Mouse (Mus musculus): Measurements from ENCODE around the gene Renbp. TPM values are rescaled to one million over a fixed set of nuclear protein-coding genes. Genes with fewer than 3 reads are reported as not detected.
A peak's percentile ranks its signal among the peaks of the same experiment; 100 is the strongest.

Renbp gene
- 36.9 and 38.8 TPM in 2 replicates for polyA plus RNA-seq (2014; fragmentation: Nextera tagmentation; extraction: Ambion mirVana)

DNA sequence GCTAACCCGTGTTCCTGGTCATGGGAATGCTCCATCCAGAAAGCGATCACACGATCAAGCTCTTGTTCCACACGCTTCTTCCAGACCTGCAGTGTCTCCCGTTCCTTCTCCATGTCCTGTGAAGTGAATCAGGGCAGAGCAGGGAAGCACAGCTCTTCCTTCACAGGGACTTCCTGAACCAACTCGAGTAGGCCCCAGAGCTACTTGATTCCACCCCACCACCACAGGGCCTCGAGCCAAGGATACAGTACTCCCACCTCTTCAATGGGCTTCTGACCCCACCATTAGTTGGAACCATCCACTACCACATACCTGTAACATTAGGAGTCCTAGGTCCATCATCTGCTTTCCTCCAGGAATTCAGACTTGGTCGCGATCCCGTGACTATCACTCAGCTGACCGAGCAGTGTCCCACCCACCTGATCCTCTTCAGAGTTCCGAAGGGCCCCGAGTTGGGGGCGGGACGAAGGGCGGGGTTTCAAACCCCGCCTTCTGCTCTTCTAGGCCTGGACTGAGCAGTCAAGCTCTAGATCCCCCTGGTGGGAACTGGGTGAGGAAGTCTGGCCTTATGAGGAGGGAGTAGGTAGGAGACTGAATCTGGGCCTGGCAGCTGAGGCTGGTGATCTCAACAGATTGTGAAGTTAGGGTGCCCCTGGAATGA is at the start of gene Renbp:
Renbp (minus strand) TSS at position 449 of the 661 bp plus-strand sequence.
- H3K27me3 ChIP-seq (ENCODE audit: control insufficient read depth, insufficient read depth, low read length), result no peaks in the 10 kb centered on the region
- H3K9ac ChIP-seq (ENCODE audit: low read depth, low read length), result 0 out of 2 replicates have a peak within 1 kb of the TSS, but pooled peaks have one; percentile 18
- peak within 1 kb of the TSS; percentile 29 for H3K4me3 ChIP-seq (ENCODE audit: low read length)
- H3K36me3 ChIP-seq (ENCODE audit: control insufficient read depth, insufficient read depth, low read length), result peaks cover 2% of the 10 kb centered on the region; the same call in 1 of the 2 replicates
- no peak within 1 kb of the TSS for H3K27ac ChIP-seq (ENCODE audit: low read depth, low read length)
- 40% methylated on average over 17 of the region's 17 CpGs for WGBS
- H3K4me2 ChIP-seq (replicated peaks; ENCODE audit: low read depth, low read length), result peak within 1 kb of the TSS; percentile 26
- H3K9me3 ChIP-seq (ENCODE audit: control insufficient read depth, low read length), result no peaks in the 10 kb centered on the region
- no peaks in the 10 kb centered on the region for H3K4me1 ChIP-seq (ENCODE audit: control insufficient read depth, insufficient read depth, low read length)
- peak; percentile 97 for ATAC-seq (ENCODE audit: low FRiP score, low TSS enrichment)

DNA sequence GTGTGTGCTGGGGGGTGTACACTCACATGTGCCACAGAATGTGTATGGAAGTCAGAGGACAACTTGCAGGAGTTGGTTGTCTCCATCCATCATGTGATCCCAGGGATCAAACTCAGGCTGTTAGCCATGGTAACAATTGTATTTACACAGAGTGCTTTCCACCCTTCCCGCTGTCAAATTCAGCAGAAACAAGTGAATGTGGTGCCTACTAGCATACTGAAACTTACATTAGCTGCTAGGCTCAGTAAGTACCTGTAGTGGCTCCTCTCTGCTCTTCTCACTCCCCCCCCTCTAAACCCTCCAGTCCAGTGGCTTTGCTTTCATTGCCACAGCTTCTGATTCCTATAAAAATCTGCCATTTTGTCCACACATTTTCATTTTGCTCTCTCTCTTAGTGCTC is 47.1 kb upstream of the Renbp start:
- no peaks in the 10 kb centered on the region for H3K4me1 ChIP-seq (ENCODE audit: control insufficient read depth, insufficient read depth, low read length)
- no peak overlapping the region for H3K4me3 ChIP-seq (ENCODE audit: low read length)
- H3K9ac ChIP-seq (ENCODE audit: low read depth, low read length), result no peak overlapping the region
- H3K4me2 ChIP-seq (replicated peaks; ENCODE audit: low read depth, low read length), result no peak overlapping the region
- no peaks in the 10 kb centered on the region for H3K9me3 ChIP-seq (ENCODE audit: control insufficient read depth, low read length)
- WGBS, result 83% methylated on average over 1 of the region's 1 CpGs
- H3K27me3 ChIP-seq (ENCODE audit: control insufficient read depth, insufficient read depth, low read length), result no peaks in the 10 kb centered on the region
- no peak for ATAC-seq (ENCODE audit: low FRiP score, low TSS enrichment)
- no peaks in the 10 kb centered on the region for H3K36me3 ChIP-seq (ENCODE audit: control insufficient read depth, insufficient read depth, low read length)
- no peak overlapping the region for H3K27ac ChIP-seq (ENCODE audit: low read depth, low read length)

DNA sequence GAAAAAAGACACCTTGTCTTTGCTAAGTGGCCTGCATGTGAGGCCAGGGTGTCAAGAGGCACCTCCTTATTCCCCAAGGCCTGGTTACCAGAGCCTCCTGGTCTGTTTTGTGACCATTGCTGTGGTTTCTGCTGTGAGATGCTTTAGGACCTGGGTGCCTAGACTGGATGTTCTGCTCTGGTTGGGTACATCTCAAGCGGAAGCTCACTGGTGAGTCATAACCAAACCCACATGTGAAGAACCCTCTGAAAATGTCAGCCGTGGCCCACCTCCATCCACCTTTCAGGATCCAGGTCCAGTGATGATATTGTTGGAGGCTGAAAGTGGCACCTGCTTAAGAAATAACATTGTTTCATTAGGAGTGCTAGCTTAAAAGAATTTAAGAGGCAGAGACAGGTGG is 45.6 kb upstream of the Renbp start:
- Histone ChIP-seq H3K27ac (ENCODE audit: low read depth, low read length) (no peak overlapping the region), H3K4me3 (ENCODE audit: low read length) (no peak overlapping the region), H3K9ac (ENCODE audit: low read depth, low read length) (no peak overlapping the region), H3K36me3 (ENCODE audit: control insufficient read depth, insufficient read depth, low read length) (no peaks in the 10 kb centered on the region), H3K4me2 (replicated peaks; ENCODE audit: low read depth, low read length) (no peak overlapping the region), H3K9me3 (ENCODE audit: control insufficient read depth, low read length) (no peaks in the 10 kb centered on the region), H3K27me3 (ENCODE audit: control insufficient read depth, insufficient read depth, low read length) (no peaks in the 10 kb centered on the region), H3K4me1 (ENCODE audit: control insufficient read depth, insufficient read depth, low read length) (no peaks in the 10 kb centered on the region)
- WGBS, result 95% methylated on average over 2 of the region's 2 CpGs
- ATAC-seq (ENCODE audit: low FRiP score, low TSS enrichment), result no peak

DNA sequence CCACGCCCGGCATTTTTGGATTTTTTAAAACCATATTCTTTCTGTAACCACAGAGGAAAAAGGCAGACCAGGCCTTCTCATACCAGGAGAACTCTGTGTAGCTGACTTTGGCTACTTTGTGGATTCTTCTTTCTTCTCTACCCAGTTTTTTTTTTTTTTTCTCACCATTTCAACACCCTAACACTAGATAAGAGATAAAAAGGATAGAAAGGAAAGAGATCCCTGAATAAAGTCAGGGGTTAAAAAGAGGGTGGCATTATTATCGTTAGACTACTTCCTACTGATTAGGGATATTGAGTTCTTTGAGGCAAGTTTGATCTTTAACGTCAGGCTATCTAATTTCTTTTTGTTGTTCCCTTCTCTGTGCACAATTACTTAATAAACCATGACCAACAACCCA is 42.1 kb upstream of the Renbp start:
- no peaks in the 10 kb centered on the region for H3K9me3 ChIP-seq (ENCODE audit: control insufficient read depth, low read length)
- WGBS, result 79% methylated on average over 4 of the region's 4 CpGs
- H3K4me2 ChIP-seq (replicated peaks; ENCODE audit: low read depth, low read length), result no peak overlapping the region
- no peak overlapping the region for H3K27ac ChIP-seq (ENCODE audit: low read depth, low read length)
- ATAC-seq (ENCODE audit: low FRiP score, low TSS enrichment), result no peak
- H3K36me3 ChIP-seq (ENCODE audit: control insufficient read depth, insufficient read depth, low read length), result no peaks in the 10 kb centered on the region
- no peak overlapping the region for H3K9ac ChIP-seq (ENCODE audit: low read depth, low read length)
- H3K27me3 ChIP-seq (ENCODE audit: control insufficient read depth, insufficient read depth, low read length), result no peaks in the 10 kb centered on the region
- no peaks in the 10 kb centered on the region for H3K4me1 ChIP-seq (ENCODE audit: control insufficient read depth, insufficient read depth, low read length)
- H3K4me3 ChIP-seq (ENCODE audit: low read length), result no peak overlapping the region

DNA sequence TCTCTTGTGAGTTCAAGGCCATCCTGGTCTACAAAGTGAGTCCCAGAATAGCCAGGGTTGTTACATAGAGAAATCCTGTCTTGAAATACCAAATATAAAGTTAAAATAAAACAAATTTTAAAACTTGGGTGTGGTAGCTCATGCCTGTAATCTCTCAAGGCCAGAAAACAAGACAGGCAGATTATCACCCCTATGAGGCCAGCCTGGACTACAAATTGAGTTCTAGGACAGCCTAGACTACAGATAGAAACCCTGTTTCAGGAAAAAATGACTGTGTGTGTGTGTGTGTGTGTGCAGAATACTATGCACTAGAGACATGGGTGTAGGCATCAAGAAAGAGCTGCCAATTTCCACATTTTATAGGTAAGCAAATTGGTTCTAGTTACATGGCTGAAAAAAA is 40.1 kb upstream of the Renbp start:
- H3K4me3 ChIP-seq (ENCODE audit: low read length), result no peak overlapping the region
- no peaks in the 10 kb centered on the region for H3K36me3 ChIP-seq (ENCODE audit: control insufficient read depth, insufficient read depth, low read length)
- no peak overlapping the region for H3K27ac ChIP-seq (ENCODE audit: low read depth, low read length)
- no peaks in the 10 kb centered on the region for H3K4me1 ChIP-seq (ENCODE audit: control insufficient read depth, insufficient read depth, low read length)
- no peak overlapping the region for H3K4me2 ChIP-seq (replicated peaks; ENCODE audit: low read depth, low read length)
- no peaks in the 10 kb centered on the region for H3K27me3 ChIP-seq (ENCODE audit: control insufficient read depth, insufficient read depth, low read length)
- H3K9me3 ChIP-seq (ENCODE audit: control insufficient read depth, low read length), result no peaks in the 10 kb centered on the region
- ATAC-seq (ENCODE audit: low FRiP score, low TSS enrichment), result no peak
- H3K9ac ChIP-seq (ENCODE audit: low read depth, low read length), result no peak overlapping the region

DNA sequence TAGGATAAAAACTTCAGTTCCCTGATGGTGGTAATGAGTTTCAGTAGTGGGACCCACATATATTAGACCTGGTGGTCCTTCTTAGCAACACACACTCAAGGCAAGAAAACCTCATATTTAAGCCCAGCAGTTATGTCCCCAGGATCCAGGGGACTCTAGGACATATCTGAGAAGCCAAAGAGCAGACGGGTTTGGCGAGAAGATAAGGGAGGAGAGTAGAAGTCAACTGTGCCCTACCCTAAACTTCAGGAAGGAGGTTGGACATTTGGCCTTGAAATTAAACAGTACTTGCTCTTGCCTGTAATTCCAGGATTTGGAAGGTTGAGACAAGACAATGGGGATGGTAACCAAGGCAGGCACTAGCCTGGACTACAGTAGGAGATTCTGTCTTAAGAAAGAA is 39.1 kb upstream of the Renbp start:
- Histone ChIP-seq H3K4me3 (ENCODE audit: low read length) (no peak overlapping the region), H3K36me3 (ENCODE audit: control insufficient read depth, insufficient read depth, low read length) (no peaks in the 10 kb centered on the region), H3K27ac (ENCODE audit: low read depth, low read length) (no peak overlapping the region), H3K27me3 (ENCODE audit: control insufficient read depth, insufficient read depth, low read length) (no peaks in the 10 kb centered on the region), H3K4me2 (replicated peaks; ENCODE audit: low read depth, low read length) (no peak overlapping the region), H3K4me1 (ENCODE audit: control insufficient read depth, insufficient read depth, low read length) (no peaks in the 10 kb centered on the region), H3K9me3 (ENCODE audit: control insufficient read depth, low read length) (no peaks in the 10 kb centered on the region), H3K9ac (ENCODE audit: low read depth, low read length) (no peak overlapping the region)
- WGBS, result 96% methylated on average over 2 of the region's 2 CpGs
- ATAC-seq (ENCODE audit: low FRiP score, low TSS enrichment), result no peak

DNA sequence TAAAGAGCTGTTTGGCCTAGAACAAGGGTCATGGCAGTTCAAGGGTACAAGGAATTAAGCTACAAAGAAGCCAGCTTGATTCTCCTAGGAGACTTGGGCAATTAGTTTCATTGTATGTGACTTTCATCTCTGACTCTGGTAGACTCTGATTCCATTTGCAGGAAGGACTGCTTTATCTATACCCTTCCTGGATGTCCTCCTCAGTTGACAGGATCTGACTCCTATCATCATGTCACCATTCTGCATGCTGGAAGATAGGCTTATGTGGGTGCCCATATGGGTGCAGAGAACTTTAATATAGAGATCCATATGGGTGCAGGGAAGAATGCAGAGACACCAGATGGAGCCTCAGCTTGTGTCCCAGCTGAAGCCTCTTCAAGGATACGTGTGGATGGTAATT is 38.5 kb upstream of the Renbp start:
- no peak overlapping the region for H3K9ac ChIP-seq (ENCODE audit: low read depth, low read length)
- peaks cover 3% of the 10 kb centered on the region; the same call in 1 of the 2 replicates for H3K4me1 ChIP-seq (ENCODE audit: control insufficient read depth, insufficient read depth, low read length)
- no peak overlapping the region for H3K4me2 ChIP-seq (replicated peaks; ENCODE audit: low read depth, low read length)
- 77% methylated on average over 1 of the region's 1 CpGs for WGBS
- H3K27me3 ChIP-seq (ENCODE audit: control insufficient read depth, insufficient read depth, low read length), result no peaks in the 10 kb centered on the region
- H3K27ac ChIP-seq (ENCODE audit: low read depth, low read length), result no peak overlapping the region
- ATAC-seq (ENCODE audit: low FRiP score, low TSS enrichment), result no peak
- no peaks in the 10 kb centered on the region for H3K36me3 ChIP-seq (ENCODE audit: control insufficient read depth, insufficient read depth, low read length)
- no peaks in the 10 kb centered on the region for H3K9me3 ChIP-seq (ENCODE audit: control insufficient read depth, low read length)
- no peak overlapping the region for H3K4me3 ChIP-seq (ENCODE audit: low read length)

DNA sequence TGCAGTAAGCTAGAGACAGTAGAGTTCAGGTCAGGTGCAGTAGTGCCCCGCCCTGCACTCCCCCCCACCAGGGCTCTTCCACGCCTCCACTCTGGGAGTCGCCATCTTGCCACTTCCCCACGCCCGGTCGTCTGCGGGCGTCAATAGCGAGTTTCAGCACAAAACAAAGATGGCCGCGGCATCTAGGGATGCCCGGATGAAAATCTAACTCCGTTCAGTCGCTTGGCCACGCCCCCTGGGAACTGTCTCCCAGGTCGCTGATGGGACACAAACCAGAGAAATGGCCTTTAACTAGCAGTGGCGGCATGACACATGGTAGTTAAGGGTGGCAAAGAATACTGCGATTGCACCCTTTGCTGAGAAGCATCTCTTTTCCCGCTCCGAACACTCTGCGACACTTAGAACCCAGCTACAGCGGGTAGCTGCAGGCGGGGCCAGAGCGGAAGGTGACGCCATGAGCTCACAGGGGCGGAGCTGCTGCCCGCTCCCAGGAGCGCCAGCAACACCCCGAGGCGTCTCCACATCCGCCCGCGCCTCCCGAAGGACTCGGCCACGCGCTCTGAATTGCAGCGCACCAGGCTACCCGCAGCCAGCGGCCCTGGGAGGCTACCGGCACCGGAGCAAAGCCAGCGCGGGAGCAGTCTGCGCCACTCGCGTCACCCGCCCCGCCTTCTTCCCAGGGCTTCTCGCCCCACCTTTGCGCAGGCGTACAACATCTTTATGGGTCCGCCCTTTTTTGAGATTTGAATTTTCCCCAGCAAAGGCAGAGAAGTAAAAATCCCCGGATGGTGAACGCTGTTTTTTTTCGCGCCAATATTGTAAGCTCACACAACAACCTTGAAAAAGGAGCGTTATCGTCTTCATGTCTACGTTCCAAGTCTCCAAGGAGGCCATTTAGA is 36.8 kb upstream of the Renbp start:
- peaks cover 8% of the 10 kb centered on the region; the same call in 1 of the 2 replicates for H3K4me1 ChIP-seq (ENCODE audit: control insufficient read depth, insufficient read depth, low read length)
- peak overlapping the region; percentile 97 for H3K27ac ChIP-seq (ENCODE audit: low read depth, low read length)

More for the DNA sequence above, 36.8 kb upstream of the Renbp start:
- H3K9me3 ChIP-seq (ENCODE audit: control insufficient read depth, low read length), result no peaks in the 10 kb centered on the region
- peak overlapping the region; percentile 24 for H3K4me2 ChIP-seq (replicated peaks; ENCODE audit: low read depth, low read length)
- H3K27me3 ChIP-seq (ENCODE audit: control insufficient read depth, insufficient read depth, low read length), result no peaks in the 10 kb centered on the region
- no peaks in the 10 kb centered on the region for H3K36me3 ChIP-seq (ENCODE audit: control insufficient read depth, insufficient read depth, low read length)
- H3K9ac ChIP-seq (ENCODE audit: low read depth, low read length), result peak overlapping the region; percentile 85
- H3K4me3 ChIP-seq (ENCODE audit: low read length), result peak overlapping the region; percentile 76
- WGBS, result 18% methylated on average over 57 of the region's 60 CpGs
- peak; percentile 88 for ATAC-seq (ENCODE audit: low FRiP score, low TSS enrichment)
